Mouse (Mus musculus) megakaryocyte, embryonic 14.5 days (primary cell): ENCODE measurements around the gene Rnf212. TPM values are rescaled to one million over a fixed set of nuclear protein-coding genes. Genes with fewer than 3 reads are reported as not detected.

Source experiments
- H3K27me3 ChIP-seq: replicated peaks from 2 replicates; pipeline ENCODE3; 2012; ENCODE audit warnings: inconsistent platforms
- H3K36me3 ChIP-seq: replicated peaks from 2 replicates; pipeline ENCODE3; 2012; ENCODE audit warnings: low read length, inconsistent platforms, mixed read lengths
- H3K4me1 ChIP-seq: 2 replicates; pipeline ENCODE4 v1.6.1; 2012; ENCODE audit warnings: inconsistent platforms
- H3K4me3 ChIP-seq: replicated peaks from 2 replicates; pipeline ENCODE3; 2012; ENCODE audit warnings: moderate library complexity, mild to moderate bottlenecking, inconsistent platforms
- H3K9me3 ChIP-seq: 2 replicates; pipeline ENCODE4 v1.6.1; 2012; ENCODE audit warnings: inconsistent platforms
- FLI1 ChIP-seq: IDR thresholded peaks from 2 replicates; pipeline ENCODE4 v1.6.1; 2012; ENCODE audit warnings: low read length, inconsistent platforms, mixed read lengths
- GATA1 ChIP-seq: IDR thresholded peaks from 3 replicates; pipeline ENCODE4 v1.6.1; 2012; ENCODE audit warnings: mixed read lengths, low read length, inconsistent platforms, borderline replicate concordance
- polyA plus RNA-seq: library from polyadenylated mRNA; stranded (reverse); fragments of >175 nt; gene quantifications from 2 replicates; pipeline ENCODE4 v1.2.3, GENCODE M21; 2012; ENCODE audit warnings: low replicate concordance; ENCODE audit not compliant: insufficient read depth

The Rnf212 gene
- polyA plus RNA-seq, 1 experiment: not detected

GRCm38 (mm10) chr5:108679909-108680308 lies 94.9 kb downstream of the Rnf212 start:
- no peaks in the 10 kb centered on the region for H3K9me3 ChIP-seq
- no peak overlapping the region for H3K4me3 ChIP-seq
- H3K4me1 ChIP-seq: peaks cover 15% of the 10 kb centered on the region
- H3K27me3 ChIP-seq: no peaks in the 10 kb centered on the region
- TF ChIP-seq GATA1 (no peak), FLI1 (no peak)
- H3K36me3 ChIP-seq: peaks cover 25% of the 10 kb centered on the region

Other genes with a start within 250 kb of the Rnf212 start
- 0.19 and 2.0 TPM in 2 replicates for gene Cplx1, start 225.0 kb downstream of the Rnf212 start, polyA plus RNA-seq
- gene Gak, start 145.2 kb downstream of the Rnf212 start, polyA plus RNA-seq: 64.1 and 72.4 TPM in 2 replicates
- gene Tmem175, start 145.2 kb downstream of the Rnf212 start, polyA plus RNA-seq: 2.8 and 3.5 TPM in 2 replicates
- 4.4 and 4.5 TPM in 2 replicates for gene Idua, start 114.7 kb downstream of the Rnf212 start, polyA plus RNA-seq
- gene Dgkq, start 105.3 kb downstream of the Rnf212 start, polyA plus RNA-seq: 0.74 TPM in 1 of 2 replicates, not detected in the other
- 0.55 TPM in 1 of 2 replicates, not detected in the other for gene Slc26a1, start 99.4 kb downstream of the Rnf212 start, polyA plus RNA-seq
- 1.2 TPM in 1 of 2 replicates, not detected in the other for gene Fgfrl1, start 82.6 kb downstream of the Rnf212 start, polyA plus RNA-seq
- not detected in 2 replicates for gene Tmed11, start 20.4 kb upstream of the Rnf212 start, polyA plus RNA-seq
- gene Vmn2r8, start 33.9 kb upstream of the Rnf212 start, polyA plus RNA-seq: 0.01 and 0.27 TPM in 2 replicates
- not detected in 2 replicates for gene Vmn2r9, start 77.6 kb upstream of the Rnf212 start, polyA plus RNA-seq
- gene Vmn2r10, start 231.5 kb upstream of the Rnf212 start, polyA plus RNA-seq: not detected in 2 replicates